Mouse (Mus musculus) left cerebral cortex, adult 2 months (tissue): ENCODE data around the gene Stxbp1. TPM values are rescaled to one million over a fixed set of nuclear protein-coding genes. Genes with fewer than 3 reads are reported as not detected.
"Not testable (repeated sequence)": the region's sequence is repeated elsewhere in the genome, so short reads cannot be mapped to it uniquely, and the experiment has no call there.

Experiments used
- DNase-seq, 2 experiments: peaks; one replicate each; pipeline ENCODE4 v3.0.0; 2021 to 2022; ENCODE audit warnings: low spot score in 2 of 2, mixed read lengths in 1 of 2; ENCODE audit errors: extremely low spot score in 1 of 2
- H3K27ac ChIP-seq: fragments of 200-600 bp; 2 replicates; pipeline ENCODE4 v1.8.1; 2022
- H3K4me3 ChIP-seq: fragments of 200-600 bp; 2 replicates; pipeline ENCODE4 v1.8.1; 2022
- CTCF ChIP-seq: fragments of 200-600 bp; IDR thresholded peaks from 2 replicates; pipeline ENCODE4 v1.8.1; 2022; ENCODE audit warnings: antibody characterized with exemption, mild to moderate bottlenecking, moderate library complexity
- intact Hi-C: fragments of 180-260 bp; cut with DNase I; formaldehyde crosslinking; loops from one replicate; pipeline ENCODE4 v1.15.1; 2025
- total RNA-seq, 2 experiments: library from RNA; stranded (reverse); gene quantifications; 2 replicates each; pipeline ENCODE4 v1.2.3; 2021

The Stxbp1 gene
- total RNA-seq, 2 experiments from 2014 or later, result 947 to 984 TPM

- DNase-seq, result peak; percentile 83 to 90
- Histone ChIP-seq H3K27ac (no peak overlapping the region), H3K4me3 (no peak overlapping the region)
- intact Hi-C loops, result no loop called here
- TF ChIP-seq CTCF, result peak; percentile 89
These were observed 7.2 kb upstream of the Stxbp1 start for GRCm38 (mm10) chr2:32854206-32854605.

GRCm38 (mm10) chr2:32853716-32854115 lies 6.7 kb upstream of the Stxbp1 start:
- intact Hi-C loops, H3K27ac ChIP-seq, DNase-seq: not testable (repeated sequence)

GRCm38 (mm10) chr2:32852156-32852555 lies 5.1 kb upstream of the Stxbp1 start:
- peak overlapping the region; percentile 34 for H3K4me3 ChIP-seq
- peak; percentile 48 for TF ChIP-seq CTCF
- H3K27ac ChIP-seq, result peak overlapping the region; percentile 73
- DNase-seq, result peak; percentile 78 to 80
- intact Hi-C loops, result no loop called here

More at GRCm38 (mm10) chr2:32853716-32854115, 6.7 kb upstream of the Stxbp1 start:
- H3K4me3 ChIP-seq, result not testable (repeated sequence)

GRCm38 (mm10) chr2:32847468-32847821 lies 400 bp upstream of the Stxbp1 start:
- H3K27ac ChIP-seq, result peak overlapping the region; percentile 58
- H3K4me3 ChIP-seq, result peak overlapping the region; percentile 48
- intact Hi-C loops, result loop anchor here (2.0 kb wide), 1 partner anchor 31 kb away; no protein-coding TSS in a partner anchor
- no peak for TF ChIP-seq CTCF
- no peak for DNase-seq

GRCm38 (mm10) chr2:32846101-32846804 lies 792 bp downstream of the Stxbp1 start:
- peak overlapping the region; percentile 100 for H3K27ac ChIP-seq
- no peak for TF ChIP-seq CTCF
- DNase-seq, result peak; percentile 76 to 78
- intact Hi-C loops, result loop anchor here (2.0 kb wide), 1 partner anchor 29 kb away; no protein-coding TSS in a partner anchor
- H3K4me3 ChIP-seq, result peak overlapping the region; percentile 99

- peak overlapping the region; percentile 99 for H3K4me3 ChIP-seq
- TF ChIP-seq CTCF, result no peak
- peak overlapping the region; percentile 100 for H3K27ac ChIP-seq
- no peak for DNase-seq
- intact Hi-C loops, result loop anchor here (2.0 kb wide), 1 partner anchor 29 kb away; no protein-coding TSS in a partner anchor
These were observed 1.4 kb downstream of the Stxbp1 start for GRCm38 (mm10) chr2:32845572-32846100.

- TF ChIP-seq CTCF, result peak; percentile 55
- intact Hi-C loops, result no loop called here
- Histone ChIP-seq H3K27ac (peak overlapping the region; percentile 19; the same call in 1 of the 2 replicates), H3K4me3 (no peak overlapping the region)
- no peak for DNase-seq
These were observed 4.5 kb downstream of the Stxbp1 start for GRCm38 (mm10) chr2:32842558-32842957.

GRCm38 (mm10) chr2:32841099-32841498 lies 5.9 kb downstream of the Stxbp1 start:
- H3K4me3 ChIP-seq, result no peak overlapping the region
- peak overlapping the region; percentile 30; the same call in 1 of the 2 replicates for H3K27ac ChIP-seq
- intact Hi-C loops, result no loop called here
- TF ChIP-seq CTCF, result no peak
- DNase-seq, result no peak

- TF ChIP-seq CTCF, result no peak
- H3K27ac ChIP-seq, result peak overlapping the region; percentile 68
- intact Hi-C loops, result no loop called here
- DNase-seq, result no peak
- no peak overlapping the region for H3K4me3 ChIP-seq
These were observed 7.8 kb downstream of the Stxbp1 start for GRCm38 (mm10) chr2:32839261-32839660.

- intact Hi-C loops, result no loop called here
- DNase-seq, result no peak
- Histone ChIP-seq H3K27ac (peak overlapping the region; percentile 68), H3K4me3 (no peak overlapping the region)
- TF ChIP-seq CTCF, result no peak
These were observed 8.7 kb downstream of the Stxbp1 start for GRCm38 (mm10) chr2:32838147-32838884.

- no peak overlapping the region for H3K4me3 ChIP-seq
- H3K27ac ChIP-seq, result peak overlapping the region; percentile 73; the same call in 1 of the 2 replicates
- no peak for TF ChIP-seq CTCF
- DNase-seq, result no peak
- intact Hi-C loops, result no loop called here
These were observed 11.5 kb downstream of the Stxbp1 start for GRCm38 (mm10) chr2:32835588-32835987.

- H3K27ac ChIP-seq, result peak overlapping the region; percentile 73
- intact Hi-C loops, result no loop called here
- no peak overlapping the region for H3K4me3 ChIP-seq
- no peak for TF ChIP-seq CTCF
- DNase-seq, result no peak
These were observed 12.5 kb downstream of the Stxbp1 start for GRCm38 (mm10) chr2:32834496-32834895.
